Mouse (Mus musculus) hindbrain, embryonic 14.5 days (tissue): ENCODE results near the gene Gm20604. TPM values are rescaled to one million over a fixed set of nuclear protein-coding genes. Genes with fewer than 3 reads are reported as not detected.
A peak's percentile ranks its signal among the peaks of the same experiment; 100 is the strongest.

Experiments
- ATAC-seq: fragments of 200-750 bp; cut with Nextera tagmentation; 2 replicates; pipeline ENCODE4 v1.8.0; 2017; ENCODE audit warnings: moderate number of reproducible peaks, mild to moderate bottlenecking, moderate TSS enrichment, moderate library complexity; ENCODE audit not compliant: low FRiP score
- DNase-seq: peaks from one replicate; pipeline ENCODE4 v3.0.0-alpha.2; 2015; ENCODE audit warnings: low spot score
- H3K27ac ChIP-seq: fragments of 300-500 bp; sonication (generic); 2 replicates; pipeline ENCODE4 v1.5.1; 2014; ENCODE audit warnings: mild to moderate bottlenecking, moderate library complexity
- H3K27me3 ChIP-seq: fragments of 300-500 bp; sonication (generic); 2 replicates; pipeline ENCODE4 v1.6.1; 2014; ENCODE audit warnings: mild to moderate bottlenecking, low read length, mixed read lengths; ENCODE audit not compliant: control insufficient read depth, insufficient read depth
- H3K36me3 ChIP-seq: fragments of 300-500 bp; sonication (generic); replicated peaks from 2 replicates; pipeline ENCODE4 v1.6.1; 2014; ENCODE audit not compliant: control insufficient read depth, insufficient read depth
- H3K4me1 ChIP-seq: fragments of 300-500 bp; sonication (generic); replicated peaks from 2 replicates; pipeline ENCODE4 v1.6.1; 2014; ENCODE audit warnings: antibody characterized with exemption, low read length, mixed read lengths; ENCODE audit not compliant: control insufficient read depth, insufficient read depth
- H3K4me2 ChIP-seq: fragments of 300-500 bp; sonication (generic); replicated peaks from 2 replicates; pipeline ENCODE4 v1.6.1; 2014; ENCODE audit warnings: mild to moderate bottlenecking, moderate library complexity
- H3K4me3 ChIP-seq: fragments of 300-500 bp; sonication (generic); replicated peaks from 2 replicates; pipeline ENCODE4 v1.5.1; 2014; ENCODE audit warnings: mild to moderate bottlenecking, low read length
- H3K9ac ChIP-seq: fragments of 300-500 bp; sonication (generic); 2 replicates; pipeline ENCODE4 v1.6.1; 2014
- H3K9me3 ChIP-seq: fragments of 300-500 bp; sonication (generic); 2 replicates; pipeline ENCODE4 v1.6.1; 2016; ENCODE audit warnings: low read length; ENCODE audit not compliant: control insufficient read depth
- WGBS: fragments of 180-500 bp; shearing (Covaris S2); extraction: QIAGEN DNeasy Blood & Tissue Kit; methylation state at CpG from one replicate; pipeline ENCODE4 v1.1.7; 2014; 5-methylcytosine and 5-hydroxymethylcytosine counted together
- polyA plus RNA-seq: library from polyadenylated mRNA; unstranded; fragments of >200 nt; fragmentation: Nextera tagmentation; extraction: Ambion mirVana; gene quantifications from 2 replicates; pipeline ENCODE4 v1.2.1, GENCODE M21; 2014

Gene Gm20604
- polyA plus RNA-seq, 1 experiment from 2014 or later: 49.5 TPM

GRCm38 (mm10) chr12:102771601-102772000 is 13.1 kb upstream of the Gm20604 start:
- Histone ChIP-seq H3K4me3 (no peak overlapping the region), H3K4me2 (no peak overlapping the region), H3K27me3 (no peaks in the 10 kb centered on the region), H3K9me3 (no peaks in the 10 kb centered on the region), H3K27ac (no peak overlapping the region), H3K36me3 (peaks cover 96% of the 10 kb centered on the region), H3K9ac (no peak overlapping the region), H3K4me1 (no peaks in the 10 kb centered on the region)
- no peak for DNase-seq
- WGBS: 97% methylated on average over 8 of the region's 8 CpGs
- ATAC-seq: no peak

- H3K4me1 ChIP-seq: no peaks in the 10 kb centered on the region
- H3K27me3 ChIP-seq: no peaks in the 10 kb centered on the region
- peaks cover 93% of the 10 kb centered on the region for H3K36me3 ChIP-seq
- DNase-seq: no peak
- WGBS: 95% methylated on average over 4 of the region's 4 CpGs
- H3K9ac ChIP-seq: no peak overlapping the region
- H3K9me3 ChIP-seq: no peaks in the 10 kb centered on the region
- H3K27ac ChIP-seq: no peak overlapping the region
- H3K4me2 ChIP-seq: no peak overlapping the region
- no peak overlapping the region for H3K4me3 ChIP-seq
- ATAC-seq: no peak
These were observed 10.5 kb upstream of the Gm20604 start for GRCm38 (mm10) chr12:102769000-102769399.

GRCm38 (mm10) chr12:102763696-102764095 is 5.2 kb upstream of the Gm20604 start:
- H3K4me3 ChIP-seq: no peak overlapping the region
- no peak overlapping the region for H3K9ac ChIP-seq
- peaks cover 54% of the 10 kb centered on the region for H3K36me3 ChIP-seq
- no peak overlapping the region for H3K27ac ChIP-seq
- H3K4me2 ChIP-seq: no peak overlapping the region
- no peaks in the 10 kb centered on the region for H3K9me3 ChIP-seq
- ATAC-seq (no peak), DNase-seq (no peak)
- peaks cover 8% of the 10 kb centered on the region for H3K4me1 ChIP-seq
- H3K27me3 ChIP-seq: no peaks in the 10 kb centered on the region

GRCm38 (mm10) chr12:102761668-102762067 is 3.2 kb upstream of the Gm20604 start:
- Histone ChIP-seq H3K4me3 (no peak overlapping the region), H3K27me3 (no peaks in the 10 kb centered on the region), H3K4me2 (no peak overlapping the region), H3K27ac (no peak overlapping the region), H3K9ac (no peak overlapping the region), H3K4me1 (peaks cover 15% of the 10 kb centered on the region), H3K9me3 (no peaks in the 10 kb centered on the region), H3K36me3 (peaks cover 36% of the 10 kb centered on the region)
- no peak for ATAC-seq
- no peak for DNase-seq
- 91% methylated on average over 3 of the region's 3 CpGs for WGBS

GRCm38 (mm10) chr12:102758936-102759335 is 464 bp upstream of the Gm20604 start:
- no peak overlapping the region for H3K27ac ChIP-seq
- 1% methylated on average over 5 of the region's 5 CpGs for WGBS
- no peaks in the 10 kb centered on the region for H3K27me3 ChIP-seq
- no peaks in the 10 kb centered on the region for H3K9me3 ChIP-seq
- H3K4me1 ChIP-seq: peaks cover 19% of the 10 kb centered on the region
- peak overlapping the region; percentile 73 for H3K9ac ChIP-seq
- ATAC-seq (no peak), DNase-seq (no peak)
- peak overlapping the region; percentile 65 for H3K4me2 ChIP-seq
- H3K36me3 ChIP-seq: peaks cover 18% of the 10 kb centered on the region
- H3K4me3 ChIP-seq: peak overlapping the region; percentile 79

- under 1% methylated on average over 73 of the region's 73 CpGs for WGBS
- Histone ChIP-seq H3K36me3 (peaks cover 12% of the 10 kb centered on the region), H3K4me1 (peaks cover 19% of the 10 kb centered on the region), H3K9ac (peak within 1 kb of the TSS; percentile 74), H3K4me2 (peak within 1 kb of the TSS; percentile 65), H3K4me3 (peak within 1 kb of the TSS; percentile 79), H3K27me3 (no peaks in the 10 kb centered on the region), H3K27ac (peak within 1 kb of the TSS; percentile 90), H3K9me3 (no peaks in the 10 kb centered on the region)
- DNase-seq: peak; percentile 97
- peak; percentile 98 for ATAC-seq
These were observed 626 bp downstream of the Gm20604 start, which contains the start of the genes Gm28051, Gon7 and Ubr7 for GRCm38 (mm10) chr12:102757689-102758402. TSS of gene Gm28051 (minus strand) at chr12:102757765. TSS of gene Gon7 (minus strand) at chr12:102757803. TSS of gene Ubr7 (plus strand) at chr12:102757967.

- Histone ChIP-seq H3K9ac (peak overlapping the region; percentile 74), H3K4me3 (peak overlapping the region; percentile 79), H3K4me2 (peak overlapping the region; percentile 65), H3K27ac (peak overlapping the region; percentile 90), H3K36me3 (peaks cover 5% of the 10 kb centered on the region), H3K4me1 (peaks cover 19% of the 10 kb centered on the region), H3K27me3 (no peaks in the 10 kb centered on the region), H3K9me3 (no peaks in the 10 kb centered on the region)
- DNase-seq (no peak), ATAC-seq (no peak; the same call in 1 of the 2 replicates)
- WGBS: 1% methylated on average over 46 of the region's 46 CpGs
These were observed 1.3 kb downstream of the Gm20604 start for GRCm38 (mm10) chr12:102757055-102757688.

- Histone ChIP-seq H3K4me1 (peaks cover 19% of the 10 kb centered on the region), H3K27ac (no peak overlapping the region), H3K4me2 (peak overlapping the region; percentile 65), H3K36me3 (peaks cover 5% of the 10 kb centered on the region; the same call in 1 of the 2 replicates), H3K9ac (peak overlapping the region; percentile 74; the same call in 1 of the 2 replicates), H3K9me3 (no peaks in the 10 kb centered on the region), H3K27me3 (no peaks in the 10 kb centered on the region), H3K4me3 (peak overlapping the region; percentile 79)
- ATAC-seq (no peak), DNase-seq (no peak)
- 89% methylated on average over 7 of the region's 7 CpGs for WGBS
These were observed 2.2 kb downstream of the Gm20604 start for GRCm38 (mm10) chr12:102756304-102756703.

GRCm38 (mm10) chr12:102748256-102748655 is 10.2 kb downstream of the Gm20604 start:
- Histone ChIP-seq H3K27ac (no peak overlapping the region), H3K4me2 (no peak overlapping the region), H3K36me3 (peaks cover 16% of the 10 kb centered on the region), H3K27me3 (no peaks in the 10 kb centered on the region), H3K9ac (no peak overlapping the region), H3K4me1 (peaks cover 11% of the 10 kb centered on the region), H3K9me3 (no peaks in the 10 kb centered on the region), H3K4me3 (no peak overlapping the region)
- WGBS: 90% methylated on average over 3 of the region's 3 CpGs
- DNase-seq (no peak), ATAC-seq (no peak)
